Mouse (Mus musculus) left cerebral cortex, adult 9 months (tissue): ENCODE data around the gene Srrm1.

Experiments used
- DNase-seq, 2 experiments: peaks; one replicate each; pipeline ENCODE4 v3.0.0; 2022; ENCODE audit warnings: low spot score in 2 of 2

Srrm1 gene

DNA sequence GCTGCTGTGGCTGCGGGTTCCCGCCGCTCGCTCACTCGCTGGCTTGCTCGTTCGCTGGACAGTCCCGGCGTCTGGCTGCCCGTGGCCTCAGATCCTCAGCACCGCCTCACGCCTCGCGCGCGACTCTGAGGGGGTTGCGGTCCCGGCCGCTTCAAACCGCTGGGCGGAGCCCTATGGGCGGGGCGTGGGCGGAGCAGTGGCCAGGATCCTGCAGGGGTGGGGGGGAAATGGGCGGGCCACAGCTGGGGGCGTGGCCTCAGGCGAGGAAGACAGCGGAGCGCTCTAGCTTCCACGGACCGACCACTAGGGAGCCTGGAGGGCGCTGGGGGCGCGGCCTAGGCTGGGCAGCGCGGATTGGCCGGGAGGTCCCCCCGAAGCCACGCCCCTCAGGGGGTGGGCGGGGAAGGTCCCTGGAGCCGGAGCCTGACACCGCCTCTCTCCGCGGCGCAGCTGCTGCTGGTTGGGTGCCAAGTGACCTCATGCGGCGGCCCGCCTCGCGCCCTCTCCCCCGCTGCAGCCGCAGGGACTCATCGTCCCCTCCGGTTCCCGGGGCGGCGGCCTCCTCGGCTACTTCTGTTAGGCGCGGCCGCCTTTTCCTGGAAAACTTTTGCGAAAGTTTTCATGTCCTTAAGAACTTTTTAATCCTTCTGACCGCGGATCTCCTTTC lies 80.3 kb downstream of the Srrm1 start, which contains the start of gene Clic4:
Clic4 (minus strand) TSS at position 175 of the 667 bp plus-strand sequence.
- DNase-seq: peak; percentile 93 to 95

DNA sequence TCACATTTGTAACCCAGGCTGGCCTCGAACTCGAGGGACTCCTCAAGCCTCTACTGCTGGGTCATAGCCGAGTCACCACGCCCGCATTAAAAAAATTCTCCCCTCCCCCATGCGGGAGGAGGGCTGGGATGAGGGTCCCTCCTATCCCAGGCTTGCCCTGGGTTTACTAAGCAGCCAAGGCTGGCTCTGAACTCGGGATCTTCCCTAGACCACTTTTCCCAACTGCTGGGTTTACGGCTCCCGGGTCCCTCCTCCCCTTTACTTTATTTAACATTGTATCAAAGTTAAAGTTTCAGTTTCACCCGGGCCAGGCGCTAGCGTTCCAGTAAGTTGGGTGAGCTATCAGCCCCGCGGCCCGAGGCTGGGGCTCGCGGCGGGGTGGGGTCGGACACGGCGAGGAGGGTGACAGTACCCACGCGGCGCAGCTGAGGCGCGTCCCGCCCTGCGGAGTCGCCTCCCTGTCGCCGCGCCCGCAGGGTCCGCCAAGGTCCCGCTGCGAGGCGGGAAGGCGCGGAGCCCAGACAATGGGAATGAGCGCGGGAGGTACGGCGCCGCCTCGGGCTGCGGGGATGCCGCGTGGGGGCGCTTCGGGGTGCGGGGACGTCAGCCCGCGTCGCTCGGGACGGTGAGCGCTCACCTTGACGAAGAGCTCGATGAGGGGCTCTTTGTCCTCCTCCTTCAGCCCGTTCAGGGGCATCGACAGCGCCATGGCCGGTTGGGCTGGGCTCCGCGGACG lies 81.1 kb downstream of the Srrm1 start:
- DNase-seq: peak in 1 of 2 experiments; percentile 16

DNA sequence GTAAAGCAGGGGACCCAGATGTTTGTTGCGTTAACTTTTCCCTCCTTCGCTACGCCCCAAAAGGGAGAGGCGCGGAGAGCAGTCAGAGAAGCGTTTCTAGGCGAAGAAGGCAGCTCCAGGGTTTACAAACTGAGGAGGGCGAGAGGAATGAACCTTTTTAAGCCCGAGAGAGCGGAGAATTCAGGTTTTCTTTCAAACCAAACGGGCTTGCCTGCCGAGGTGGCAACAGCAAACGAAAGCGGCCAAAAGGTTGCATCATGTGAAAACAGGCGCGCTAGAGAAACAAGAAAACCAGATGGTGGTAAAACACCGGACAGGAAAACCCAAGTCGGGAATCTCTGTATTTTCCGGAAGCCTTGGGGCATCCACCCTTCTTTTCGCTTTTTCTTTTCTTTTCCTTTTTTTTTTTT lies 81.7 kb downstream of the Srrm1 start:
- DNase-seq: no peak
